Mouse (Mus musculus): ENCODE results near the gene Hist1h3d. TPM values are rescaled to one million over a fixed set of nuclear protein-coding genes. Genes with fewer than 3 reads are reported as not detected.
A peak's percentile ranks its signal among the peaks of the same experiment; 100 is the strongest.
"Not testable (repeated sequence)": the region's sequence is repeated elsewhere in the genome, so short reads cannot be mapped to it uniquely, and the experiment has no call there.

Gene Hist1h3d
- total and polyA plus RNA-seq, 3 experiments = 0.94 to 182 (median 13.5) TPM

DNA sequence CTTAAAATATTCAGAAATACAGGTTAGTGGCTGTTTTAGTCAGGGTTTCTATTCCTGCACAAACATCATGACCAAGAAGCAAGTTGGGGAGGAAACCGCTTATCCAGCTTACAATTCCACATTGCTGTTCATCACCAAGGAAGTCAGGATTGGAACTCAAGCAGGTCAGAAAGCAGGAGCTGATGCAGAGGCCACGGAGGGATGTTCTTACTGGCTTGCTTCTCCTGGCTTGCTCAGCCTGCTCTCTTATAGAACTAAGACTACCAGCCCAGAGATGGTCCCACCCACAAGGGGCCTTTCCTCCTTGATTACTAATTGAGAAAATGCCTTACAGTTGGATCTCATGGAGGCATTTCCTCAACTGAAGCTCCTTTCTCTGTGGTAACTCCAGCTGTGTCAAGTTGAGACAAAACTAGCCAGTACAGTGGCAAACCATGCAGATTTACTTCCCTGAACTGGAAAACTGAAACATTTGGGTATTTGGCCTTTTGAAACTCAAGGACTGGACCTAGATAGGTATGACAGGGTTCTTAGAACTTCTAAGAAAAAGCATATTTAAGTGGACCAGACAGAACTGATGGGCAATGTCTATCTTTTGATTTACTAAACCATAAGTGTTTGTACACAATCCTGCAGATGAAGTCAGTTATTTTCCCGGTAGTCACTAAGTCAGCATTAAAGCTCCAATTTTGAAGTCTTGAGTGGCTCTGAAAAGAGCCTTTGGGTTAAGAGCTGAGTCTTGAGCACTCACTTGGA is 33.2 kb upstream of the Hist1h3d start:
- dilution Hi-C loops (cut with MboI; ENCODE audit: extremely low pct_ligation_motif_present, extremely low pct_unique_long_range_greater_than_20kb, low sequenced_read_pairs); H3K27me3 ChIP-seq (replicated peaks); in situ Hi-C loops (cut with MboI; ENCODE audit: low pct_ligation_motif_present, low pct_unique_long_range_greater_than_20kb, low sequenced_read_pairs); H3K79me2 ChIP-seq (replicated peaks; ENCODE audit: control insufficient read depth, extremely low read depth, insufficient read depth, poor library complexity, severe bottlenecking); H3K9me3 ChIP-seq (replicated peaks; ENCODE audit: low read length); H3K36me3 ChIP-seq (replicated peaks in 1 of 2; ENCODE audit: control insufficient read depth in 1 of 2, insufficient read depth in 1 of 2, low read length in 1 of 2); DNase-seq (ENCODE audit: extremely low read depth): not testable (repeated sequence)
- Histone ChIP-seq H3K9ac (ENCODE audit: insufficient read depth, low read depth) (peak overlapping the region; percentile 97), H3K4me3 (replicated peaks in 1 of 3; ENCODE audit: low read depth in 2 of 3, low read length in 2 of 3, poor library complexity in 1 of 3) (peak overlapping the region; percentile 34 to 72 (median 50)), H3K27ac (ENCODE audit: insufficient read depth, low read depth) (peak overlapping the region; percentile 97), H3K4me2 (ENCODE audit: insufficient read depth, low read depth, poor library complexity, severe bottlenecking) (peak overlapping the region; percentile 84), H3K4me1 (ENCODE audit: control insufficient read depth in 1 of 2, insufficient read depth in 2 of 2) (peaks cover 5 to 36% of the 10 kb centered on the region in 2 experiments; a peak in 3 of 4 replicates)
- TF ChIP-seq NELFE (IDR thresholded peaks at IDR 0.05; ENCODE audit: low read depth, low read length) = peak; percentile 52
- peak; percentile 67; the same call in 1 of the 2 replicates for TF ChIP-seq SIN3A (IDR thresholded peaks at IDR 0.05; ENCODE audit: low read length)
- 0 out of 2 replicates have a peak, but pooled peaks have one; percentile 4 for TF ChIP-seq CHD2 (IDR thresholded peaks at IDR 0.05; ENCODE audit: low read length)
- TF ChIP-seq ZMIZ1 (IDR thresholded peaks at IDR 0.05; ENCODE audit: low read depth, low read length) = peak; percentile 77; the same call in 1 of the 2 replicates
- TF ChIP-seq RCOR1 (conservative IDR thresholded peaks at IDR 0.05; ENCODE audit: low read depth, low read length) = peak; percentile 39; the same call in 1 of the 2 replicates
- peak; percentile 44; the same call in 1 of the 2 replicates for TF ChIP-seq POLR2A (IDR thresholded peaks at IDR 0.05; ENCODE audit: low read depth, low read length)
- peak; percentile 99 for TF ChIP-seq POLR2AphosphoS2 (IDR thresholded peaks at IDR 0.05; ENCODE audit: low read depth, low read length)
- peak; percentile 69; the same call in 1 of the 2 replicates for TF ChIP-seq CHD1 (IDR thresholded peaks at IDR 0.05; ENCODE audit: low read depth, low read length)

- H3K79me2 ChIP-seq (replicated peaks; ENCODE audit: control insufficient read depth, extremely low read depth, insufficient read depth, poor library complexity, severe bottlenecking); H3K36me3 ChIP-seq (replicated peaks in 1 of 2; ENCODE audit: control insufficient read depth in 1 of 2, insufficient read depth in 1 of 2, low read length in 1 of 2); dilution Hi-C loops (cut with MboI; ENCODE audit: extremely low pct_ligation_motif_present, extremely low pct_unique_long_range_greater_than_20kb, low sequenced_read_pairs); H3K9me3 ChIP-seq (replicated peaks; ENCODE audit: low read length); H3K27me3 ChIP-seq (replicated peaks); in situ Hi-C loops (cut with MboI; ENCODE audit: low pct_ligation_motif_present, low pct_unique_long_range_greater_than_20kb, low sequenced_read_pairs): not testable (repeated sequence)
- DNase-seq (ENCODE audit: extremely low read depth) = peak; percentile 98
- peak within 1 kb of the TSS; percentile 97 for H3K27ac ChIP-seq (ENCODE audit: insufficient read depth, low read depth)
- H3K4me3 ChIP-seq (replicated peaks in 1 of 3; ENCODE audit: low read depth in 2 of 3, low read length in 2 of 3, poor library complexity in 1 of 3) = peak within 1 kb of the TSS; percentile 50 to 72 (median 51)
- TF ChIP-seq SIN3A (IDR thresholded peaks at IDR 0.05; ENCODE audit: low read length) (0 out of 2 replicates have a peak, but pooled peaks have one; percentile 18), TCF12 (IDR thresholded peaks at IDR 0.05; ENCODE audit: low read depth, low read length) (peak; percentile 93), ZMIZ1 (IDR thresholded peaks at IDR 0.05; ENCODE audit: low read depth, low read length) (peak; percentile 99), TBP (conservative IDR thresholded peaks at IDR 0.05; ENCODE audit: low read depth, low read length) (peak; percentile 99), UBTF (IDR thresholded peaks at IDR 0.05; ENCODE audit: low read depth, low read length) (peak; percentile 98), NRF1 (IDR thresholded peaks at IDR 0.05; ENCODE audit: low read depth, low read length) (peak; percentile 63), HCFC1 (IDR thresholded peaks at IDR 0.05; ENCODE audit: low read depth, low read length) (peak; percentile 53; the same call in 1 of the 2 replicates), ELF1 (IDR thresholded peaks at IDR 0.05; ENCODE audit: low read depth, low read length) (0 out of 2 replicates have a peak, but pooled peaks have one; percentile 9), POLR2AphosphoS2 (IDR thresholded peaks at IDR 0.05; ENCODE audit: low read depth, low read length) (peak; percentile 98), NELFE (IDR thresholded peaks at IDR 0.05; ENCODE audit: low read depth, low read length) (peak; percentile 99), POLR2A (IDR thresholded peaks at IDR 0.05; ENCODE audit: low read depth, low read length) (peak; percentile 99)
- H3K4me2 ChIP-seq (ENCODE audit: insufficient read depth, low read depth, poor library complexity, severe bottlenecking) = peak within 1 kb of the TSS; percentile 84
- peak within 1 kb of the TSS; percentile 97 for H3K9ac ChIP-seq (ENCODE audit: insufficient read depth, low read depth)
- peaks cover 3 to 29% of the 10 kb centered on the region in 2 experiments; a peak in 3 of 4 replicates for H3K4me1 ChIP-seq (ENCODE audit: control insufficient read depth in 1 of 2, insufficient read depth in 2 of 2)
These were observed 32.5 kb upstream of the Hist1h3d start, which contains the start of gene Hist1h2bh for GRCm38 (mm10) chr13:23542999-23543607. Gene Hist1h2bh, minus strand, starts transcription at chr13:23543392.

All from CH12.LX (cell line).